Mouse (Mus musculus) spleen, adult 2 months (tissue): ENCODE measurements around the gene Fam216b.

Experiments
- CTCF ChIP-seq: fragments of 200-500 bp; IDR thresholded peaks from 2 replicates; pipeline ENCODE4 v1.5.1; 2011; ENCODE audit warnings: mild to moderate bottlenecking, inconsistent platforms; ENCODE audit not compliant: insufficient read depth, insufficient read length, insufficient replicate concordance; ENCODE audit errors: extremely low read depth
- POLR2A ChIP-seq: fragments of 200-500 bp; IDR thresholded peaks from 2 replicates; pipeline ENCODE4 v1.6.1; 2011; ENCODE audit warnings: low read depth, low read length, inconsistent platforms

- TF ChIP-seq POLR2A (no peak), CTCF (no peak)
Measured at GRCm38 (mm10) chr14:78089591-78089990, 784 bp upstream of the Fam216b start.
